Mouse (Mus musculus): ENCODE measurements around the gene Chfr. TPM values are rescaled to one million over a fixed set of nuclear protein-coding genes. Genes with fewer than 3 reads are reported as not detected.
"Not testable (repeated sequence)": the region's sequence is repeated elsewhere in the genome, so short reads cannot be mapped to it uniquely, and the experiment has no call there.

Chfr gene
- polyA plus RNA-seq, 1 experiment from 2014 or later, result 101 TPM

DNA sequence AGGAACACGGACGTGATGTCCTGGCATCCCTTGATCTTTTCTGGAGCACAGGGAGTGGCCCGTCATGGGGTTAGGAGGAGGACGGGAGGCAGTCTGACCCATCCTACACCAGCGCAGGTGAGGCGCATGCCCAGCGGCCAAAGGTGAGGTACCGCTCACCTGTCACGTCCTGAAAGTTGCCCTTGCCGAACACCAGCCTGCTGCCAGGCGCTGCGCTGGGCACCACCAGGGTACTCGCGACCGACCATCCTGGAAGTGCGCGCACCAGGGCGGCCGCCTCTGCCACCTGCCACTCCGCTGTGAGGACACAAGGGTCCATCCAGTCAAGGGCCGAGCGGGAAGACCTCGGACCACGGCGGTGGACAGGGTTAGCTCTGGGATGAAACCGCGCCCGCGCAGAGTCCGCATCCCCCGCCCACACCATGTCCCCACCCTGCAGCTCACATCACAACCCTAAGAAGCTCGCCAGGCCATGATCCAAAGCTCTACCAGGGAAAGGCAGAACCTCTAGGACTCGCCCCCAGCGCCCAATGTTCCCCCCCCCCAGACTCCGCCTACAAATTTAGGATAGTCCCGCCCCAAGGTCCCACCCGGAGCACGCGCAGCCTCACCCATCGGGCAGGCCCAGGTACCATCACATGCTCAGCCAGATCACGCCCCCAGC is 28.6 kb upstream of the Chfr start:
- peak; percentile 8; the same call in 1 of the 2 replicates for ATAC-seq (ENCODE audit: low read depth)
- peak overlapping the region; percentile 75 for H3K4me3 ChIP-seq (ENCODE audit: low read depth, low read length)
- WGBS, result 19% methylated on average over 39 of the region's 41 CpGs

DNA sequence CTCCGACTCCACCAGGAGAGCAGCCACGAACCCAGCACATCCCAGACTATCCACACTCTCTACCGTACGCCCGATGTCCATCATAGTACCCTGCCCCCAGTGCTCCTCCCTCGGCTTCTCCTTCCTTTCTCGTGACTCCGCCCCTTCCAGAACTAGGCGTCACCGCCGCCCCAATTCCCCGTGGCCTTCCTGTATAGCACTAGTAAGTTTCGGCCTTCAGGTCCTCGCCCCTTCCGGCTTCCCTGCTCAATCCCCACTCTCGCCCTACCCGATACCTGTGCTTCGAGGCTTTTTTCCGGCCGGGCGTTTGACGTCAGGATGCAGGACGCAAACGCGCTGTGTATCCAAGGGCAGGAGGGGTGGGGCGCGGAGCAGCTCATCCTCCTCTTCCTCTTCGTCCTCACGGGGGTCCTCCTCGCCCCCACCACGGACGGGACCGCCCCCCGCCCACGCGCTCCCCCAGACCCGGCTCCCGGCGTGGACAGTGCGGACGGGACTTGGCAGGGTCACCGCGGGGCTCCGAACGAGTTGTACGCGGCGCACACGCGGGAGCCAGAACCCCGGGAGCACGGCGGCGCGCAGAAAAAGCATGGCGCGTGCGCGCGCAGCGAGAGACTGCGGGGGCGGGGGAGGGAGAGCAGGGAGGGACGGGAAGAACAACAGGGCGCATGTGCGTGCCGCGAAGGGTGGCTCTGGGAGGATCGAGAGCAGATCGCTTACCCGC is 27.9 kb upstream of the Chfr start, which contains the start of gene Gtpbp6:
Gtpbp6 (minus strand) TSS at position 617 of the 724 bp plus-strand sequence.
- Histone ChIP-seq H3K27me3 (ENCODE audit: control insufficient read depth, insufficient read depth, low read length) (no peaks in the 10 kb centered on the region), H3K4me3 (ENCODE audit: low read depth, low read length) (peak within 1 kb of the TSS; percentile 75), H3K4me2 (ENCODE audit: low read depth, low read length) (peak within 1 kb of the TSS; percentile 88), H3K9me3 (ENCODE audit: control insufficient read depth, low read length) (no peaks in the 10 kb centered on the region), H3K4me1 (ENCODE audit: control insufficient read depth, insufficient read depth, low read length) (peaks cover 10% of the 10 kb centered on the region; the same call in 1 of the 2 replicates), H3K9ac (replicated peaks; ENCODE audit: low read depth, low read length) (peak within 1 kb of the TSS; percentile 76), H3K36me3 (ENCODE audit: control insufficient read depth, insufficient read depth, low read length) (peaks cover 33% of the 10 kb centered on the region), H3K27ac (ENCODE audit: low read depth, low read length) (peak within 1 kb of the TSS; percentile 94)
- ATAC-seq (ENCODE audit: low read depth), result peak; percentile 75
- WGBS, result under 1% methylated on average over 71 of the region's 71 CpGs

More for the DNA sequence above, 28.6 kb upstream of the Chfr start:
- Histone ChIP-seq H3K27me3 (ENCODE audit: control insufficient read depth, insufficient read depth, low read length) (no peaks in the 10 kb centered on the region), H3K4me2 (ENCODE audit: low read depth, low read length) (peak overlapping the region; percentile 88), H3K9me3 (ENCODE audit: control insufficient read depth, low read length) (no peaks in the 10 kb centered on the region), H3K4me1 (ENCODE audit: control insufficient read depth, insufficient read depth, low read length) (peaks cover 10% of the 10 kb centered on the region; the same call in 1 of the 2 replicates), H3K27ac (ENCODE audit: low read depth, low read length) (peak overlapping the region; percentile 94), H3K9ac (replicated peaks; ENCODE audit: low read depth, low read length) (peak overlapping the region; percentile 76), H3K36me3 (ENCODE audit: control insufficient read depth, insufficient read depth, low read length) (peaks cover 28% of the 10 kb centered on the region)

DNA sequence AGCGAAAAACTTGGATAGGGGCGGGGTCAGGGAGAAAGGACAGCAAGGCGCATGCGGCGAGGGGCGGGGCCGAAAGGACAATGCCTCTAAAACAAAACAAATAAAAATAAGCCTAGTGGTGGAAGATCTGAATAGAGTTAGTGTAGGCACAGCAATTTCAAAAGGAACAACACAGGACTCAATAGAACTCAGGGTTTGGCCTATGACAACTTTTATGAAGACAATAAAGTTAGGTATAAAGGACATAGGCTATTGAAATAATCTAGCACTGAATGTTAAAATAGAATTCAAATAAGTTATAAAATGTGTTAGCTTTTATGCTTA is 27.4 kb upstream of the Chfr start:
- no peak overlapping the region for H3K9ac ChIP-seq (replicated peaks; ENCODE audit: low read depth, low read length)
- no peak for ATAC-seq (ENCODE audit: low read depth)
- H3K9me3 ChIP-seq (ENCODE audit: control insufficient read depth, low read length), result no peaks in the 10 kb centered on the region
- WGBS, result 0% methylated on average over 7 of the region's 7 CpGs
- peak overlapping the region; percentile 94 for H3K27ac ChIP-seq (ENCODE audit: low read depth, low read length)
- H3K36me3 ChIP-seq (ENCODE audit: control insufficient read depth, insufficient read depth, low read length), result peaks cover 32% of the 10 kb centered on the region
- no peaks in the 10 kb centered on the region for H3K27me3 ChIP-seq (ENCODE audit: control insufficient read depth, insufficient read depth, low read length)
- peak overlapping the region; percentile 75 for H3K4me3 ChIP-seq (ENCODE audit: low read depth, low read length)
- 0 out of 2 replicates have a peak overlapping the region, but pooled peaks have one; percentile 20 for H3K4me2 ChIP-seq (ENCODE audit: low read depth, low read length)
- peaks cover 10% of the 10 kb centered on the region; the same call in 1 of the 2 replicates for H3K4me1 ChIP-seq (ENCODE audit: control insufficient read depth, insufficient read depth, low read length)

DNA sequence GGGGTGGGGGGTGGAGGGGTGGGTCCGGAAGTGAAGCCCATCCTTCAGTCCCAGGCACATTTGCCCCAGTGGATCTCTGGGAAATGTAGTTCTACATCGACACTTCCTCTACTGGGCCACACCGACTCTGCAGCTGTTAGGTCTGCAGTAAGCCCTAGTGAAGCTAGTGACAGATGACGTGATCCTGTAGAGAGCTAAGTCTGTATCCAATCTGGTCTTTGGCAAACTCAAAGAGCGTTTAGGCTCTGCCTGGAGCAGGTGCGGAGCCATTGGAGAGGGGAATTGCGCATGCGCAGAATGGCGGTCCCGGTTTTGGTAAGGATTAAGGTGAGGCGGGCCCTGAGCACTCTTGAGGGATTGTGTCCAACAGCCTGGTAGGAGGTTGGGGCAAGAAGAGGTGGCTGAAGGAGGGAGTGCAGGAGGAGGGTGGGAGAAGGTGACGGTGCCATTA is 25.6 kb upstream of the Chfr start, which contains the start of gene Zfp605:
Zfp605 (plus strand) TSS at position 102 of the 451 bp plus-strand sequence.
- peak within 1 kb of the TSS; percentile 60 for H3K4me3 ChIP-seq (ENCODE audit: low read depth, low read length)
- peaks cover 10% of the 10 kb centered on the region; the same call in 1 of the 2 replicates for H3K4me1 ChIP-seq (ENCODE audit: control insufficient read depth, insufficient read depth, low read length)
- no peaks in the 10 kb centered on the region for H3K9me3 ChIP-seq (ENCODE audit: control insufficient read depth, low read length)
- no peaks in the 10 kb centered on the region for H3K27me3 ChIP-seq (ENCODE audit: control insufficient read depth, insufficient read depth, low read length)
- H3K27ac ChIP-seq (ENCODE audit: low read depth, low read length), result peak within 1 kb of the TSS; percentile 87
- peak within 1 kb of the TSS; percentile 70 for H3K9ac ChIP-seq (replicated peaks; ENCODE audit: low read depth, low read length)
- peak within 1 kb of the TSS; percentile 70 for H3K4me2 ChIP-seq (ENCODE audit: low read depth, low read length)
- peaks cover 18% of the 10 kb centered on the region for H3K36me3 ChIP-seq (ENCODE audit: control insufficient read depth, insufficient read depth, low read length)
- WGBS, result under 1% methylated on average over 12 of the region's 12 CpGs
- peak; percentile 65 for ATAC-seq (ENCODE audit: low read depth)

DNA sequence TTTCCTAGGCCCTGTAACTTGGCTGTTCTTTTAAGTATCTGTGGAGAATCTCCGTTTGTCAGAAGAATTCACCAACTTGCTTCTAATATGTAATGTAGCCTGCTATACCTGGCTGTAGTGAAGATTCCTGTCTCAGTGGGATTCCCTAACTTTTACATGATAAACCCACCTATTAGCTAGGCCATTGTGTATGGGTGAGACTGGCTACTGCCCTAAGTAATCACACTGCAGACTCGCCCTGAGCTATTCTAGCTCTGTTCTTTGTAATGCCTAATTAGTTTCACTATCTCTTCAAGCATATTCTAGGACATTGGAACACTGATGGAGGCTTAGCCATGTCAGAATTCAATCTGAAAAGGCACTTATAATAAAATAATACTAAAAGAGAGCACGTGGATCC is 13.3 kb upstream of the Chfr start:
- H3K4me3 ChIP-seq (ENCODE audit: low read depth, low read length); ATAC-seq (ENCODE audit: low read depth); H3K27me3 ChIP-seq (ENCODE audit: control insufficient read depth, insufficient read depth, low read length); H3K4me2 ChIP-seq (ENCODE audit: low read depth, low read length); H3K27ac ChIP-seq (ENCODE audit: low read depth, low read length); H3K9me3 ChIP-seq (ENCODE audit: control insufficient read depth, low read length); H3K4me1 ChIP-seq (ENCODE audit: control insufficient read depth, insufficient read depth, low read length); H3K9ac ChIP-seq (replicated peaks; ENCODE audit: low read depth, low read length): not testable (repeated sequence)
- peaks cover 21% of the 10 kb centered on the region for H3K36me3 ChIP-seq (ENCODE audit: control insufficient read depth, insufficient read depth, low read length)
- WGBS, result 77% methylated on average over 3 of the region's 3 CpGs

DNA sequence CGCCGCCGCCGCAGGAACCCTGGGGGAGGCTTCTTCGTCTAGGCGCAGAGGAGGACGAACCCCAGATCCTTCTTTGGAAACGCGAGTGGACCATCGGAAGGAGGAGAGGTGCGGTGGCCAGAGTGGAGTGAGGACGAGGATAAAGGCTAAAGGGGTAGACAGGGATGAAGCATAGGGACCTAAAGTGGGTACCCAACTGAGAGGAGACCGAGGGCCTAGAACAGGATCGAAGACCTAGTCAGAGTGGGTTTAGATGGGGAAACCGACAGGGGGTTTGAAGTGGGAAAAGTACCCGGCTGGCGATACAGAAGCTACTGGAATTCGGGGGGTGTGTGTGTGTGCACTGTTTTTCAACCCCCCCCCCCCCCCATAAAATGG is 434 bp downstream of the Chfr start:
- Histone ChIP-seq H3K9me3 (ENCODE audit: control insufficient read depth, low read length) (no peaks in the 10 kb centered on the region), H3K4me3 (ENCODE audit: low read depth, low read length) (peak overlapping the region; percentile 52), H3K27me3 (ENCODE audit: control insufficient read depth, insufficient read depth, low read length) (no peaks in the 10 kb centered on the region), H3K36me3 (ENCODE audit: control insufficient read depth, insufficient read depth, low read length) (no peaks in the 10 kb centered on the region; the same call in none of the 2 replicates), H3K4me1 (ENCODE audit: control insufficient read depth, insufficient read depth, low read length) (peaks cover 5% of the 10 kb centered on the region; the same call in 1 of the 2 replicates), H3K4me2 (ENCODE audit: low read depth, low read length) (peak overlapping the region; percentile 58), H3K9ac (replicated peaks; ENCODE audit: low read depth, low read length) (peak overlapping the region; percentile 42), H3K27ac (ENCODE audit: low read depth, low read length) (0 out of 2 replicates have a peak overlapping the region, but pooled peaks have one; percentile 41)
- WGBS, result 7% methylated on average over 18 of the region's 18 CpGs
- ATAC-seq (ENCODE audit: low read depth), result peak; percentile 39

DNA sequence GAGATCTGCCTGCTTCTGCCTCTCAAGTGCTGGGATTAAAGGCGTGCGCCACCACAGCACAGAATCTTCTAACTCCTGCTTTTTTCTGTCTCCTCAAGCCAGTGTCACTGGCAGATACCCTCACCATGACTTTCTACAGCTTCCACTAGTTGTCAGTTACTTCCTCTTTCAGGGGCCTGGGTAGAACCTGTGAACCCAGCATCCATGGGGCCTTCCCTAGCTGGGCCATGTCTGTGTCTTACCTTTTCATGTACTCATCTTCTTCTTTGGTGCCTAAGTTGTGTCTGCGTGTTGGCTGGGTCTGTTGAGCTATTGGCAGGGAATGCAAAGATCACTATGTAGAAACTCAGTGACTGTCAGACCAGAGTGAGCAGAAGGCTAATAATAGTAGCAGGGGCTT is 2.2 kb downstream of the Chfr start:
- peaks cover 5% of the 10 kb centered on the region; the same call in 1 of the 2 replicates for H3K4me1 ChIP-seq (ENCODE audit: control insufficient read depth, insufficient read depth, low read length)
- H3K9ac ChIP-seq (replicated peaks; ENCODE audit: low read depth, low read length), result no peak overlapping the region
- no peak overlapping the region for H3K4me3 ChIP-seq (ENCODE audit: low read depth, low read length)
- no peaks in the 10 kb centered on the region for H3K27me3 ChIP-seq (ENCODE audit: control insufficient read depth, insufficient read depth, low read length)
- no peak overlapping the region for H3K27ac ChIP-seq (ENCODE audit: low read depth, low read length)
- peaks cover 7% of the 10 kb centered on the region for H3K36me3 ChIP-seq (ENCODE audit: control insufficient read depth, insufficient read depth, low read length)
- no peaks in the 10 kb centered on the region for H3K9me3 ChIP-seq (ENCODE audit: control insufficient read depth, low read length)
- 96% methylated on average over 3 of the region's 3 CpGs for WGBS
- ATAC-seq (ENCODE audit: low read depth), result no peak
- no peak overlapping the region for H3K4me2 ChIP-seq (ENCODE audit: low read depth, low read length)

DNA sequence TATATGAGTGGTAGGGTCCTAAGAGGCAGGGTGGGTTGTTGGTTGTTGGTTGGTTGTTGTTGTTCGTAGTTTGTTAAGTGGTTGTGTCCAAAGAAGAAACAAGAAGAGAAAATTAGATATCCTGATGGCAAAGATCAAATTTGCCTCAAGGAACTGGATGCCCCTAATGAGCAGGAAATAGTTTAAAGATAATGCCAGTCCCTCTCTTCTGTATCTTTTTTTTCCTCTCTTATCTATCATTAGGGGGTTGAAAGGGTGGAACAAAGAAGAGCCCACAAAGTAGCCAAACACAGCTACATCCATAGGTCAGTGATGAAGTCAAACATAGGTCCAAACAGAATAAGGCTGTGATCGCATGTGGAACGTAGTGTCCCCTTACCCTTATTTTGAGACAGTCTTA is 3.7 kb downstream of the Chfr start:
- no peaks in the 10 kb centered on the region for H3K9me3 ChIP-seq (ENCODE audit: control insufficient read depth, low read length)
- peaks cover 5% of the 10 kb centered on the region; the same call in 1 of the 2 replicates for H3K4me1 ChIP-seq (ENCODE audit: control insufficient read depth, insufficient read depth, low read length)
- H3K27ac ChIP-seq (ENCODE audit: low read depth, low read length), result no peak overlapping the region
- ATAC-seq (ENCODE audit: low read depth), result no peak
- no peak overlapping the region for H3K4me2 ChIP-seq (ENCODE audit: low read depth, low read length)
- WGBS, result over 99% methylated on average over 3 of the region's 3 CpGs
- H3K27me3 ChIP-seq (ENCODE audit: control insufficient read depth, insufficient read depth, low read length), result no peaks in the 10 kb centered on the region
- H3K36me3 ChIP-seq (ENCODE audit: control insufficient read depth, insufficient read depth, low read length), result peaks cover 18% of the 10 kb centered on the region
- no peak overlapping the region for H3K9ac ChIP-seq (replicated peaks; ENCODE audit: low read depth, low read length)
- no peak overlapping the region for H3K4me3 ChIP-seq (ENCODE audit: low read depth, low read length)

DNA sequence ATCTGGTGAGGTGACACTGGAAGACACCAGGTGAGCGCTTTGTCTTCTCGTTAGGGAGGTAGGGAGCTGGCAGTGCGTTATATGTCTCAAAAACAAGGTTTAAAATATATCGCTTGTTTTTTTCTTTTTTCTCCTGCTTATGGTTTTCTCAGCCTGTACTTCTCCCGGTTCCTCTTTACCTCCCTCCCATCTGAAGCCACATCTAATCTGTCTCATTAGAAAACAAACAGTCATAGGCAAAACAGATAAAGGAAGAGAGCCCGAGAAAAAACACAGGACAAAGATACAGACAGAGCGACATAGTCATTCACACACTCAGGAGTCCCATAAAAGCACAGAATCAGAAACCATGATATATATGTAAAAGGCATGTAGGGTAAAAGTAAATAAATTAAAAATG is 4.8 kb downstream of the Chfr start:
- Histone ChIP-seq H3K4me1 (ENCODE audit: control insufficient read depth, insufficient read depth, low read length) (peaks cover 5% of the 10 kb centered on the region; the same call in 1 of the 2 replicates), H3K27me3 (ENCODE audit: control insufficient read depth, insufficient read depth, low read length) (no peaks in the 10 kb centered on the region), H3K9me3 (ENCODE audit: control insufficient read depth, low read length) (no peaks in the 10 kb centered on the region), H3K4me2 (ENCODE audit: low read depth, low read length) (no peak overlapping the region), H3K9ac (replicated peaks; ENCODE audit: low read depth, low read length) (no peak overlapping the region), H3K27ac (ENCODE audit: low read depth, low read length) (no peak overlapping the region), H3K4me3 (ENCODE audit: low read depth, low read length) (no peak overlapping the region), H3K36me3 (ENCODE audit: control insufficient read depth, insufficient read depth, low read length) (peaks cover 27% of the 10 kb centered on the region)
- WGBS, result 96% methylated on average over 7 of the region's 7 CpGs
- no peak for ATAC-seq (ENCODE audit: low read depth)

Data from neural tube, embryonic 14.5 days (tissue).